12 mouse cellular contexts compared by ENCODE assay signal in genomic region chr7:51627001-51627631, GRCm38 (mm10). TPM values are rescaled to one million over a fixed set of nuclear protein-coding genes. Genes with fewer than 3 reads are reported as not detected.
A peak's percentile ranks its signal among the peaks of the same experiment; 100 is the strongest.
DNase-seq lines count a peak whose midpoint lies in the region; ATAC-seq and TF ChIP-seq lines count a peak whose summit lies in the region.
"Had no signal": no experiment of that assay in that cellular context is flagged by ENCODE, and none has a peak within 500 bp of the region (broad histone marks: within the 10 kb centered on the region; RNA-seq: fewer than 3 reads in every experiment).

No protein-coding gene starts in this region.

- H3K4me1 ChIP-seq in hindbrain, embryonic 13.5 days (replicated peaks), result peaks cover 12% of the 10 kb centered on the region; the same call in 1 of the 2 replicates
- peaks cover 3% of the 10 kb centered on the region; the same call in 1 of the 2 replicates for H3K4me1 ChIP-seq in neural tube, embryonic 11.5 days (ENCODE audit: control insufficient read depth, insufficient read depth, low read length)
- no peaks in the 10 kb centered on the region for H3K4me1 ChIP-seq in intestine, postnatal 0 days (replicated peaks; ENCODE audit: control insufficient read depth, insufficient read depth, low read length)

- H3K9me3 ChIP-seq in hindbrain, embryonic 13.5 days, result no peaks in the 10 kb centered on the region
- H3K9me3 ChIP-seq in neural tube, embryonic 11.5 days (ENCODE audit: control insufficient read depth, low read length), result no peaks in the 10 kb centered on the region
- H3K9me3 ChIP-seq in intestine, postnatal 0 days (ENCODE audit: control insufficient read depth), result no peaks in the 10 kb centered on the region

- H3K9ac ChIP-seq in hindbrain, embryonic 13.5 days, result peak overlapping the region; percentile 89
- H3K9ac ChIP-seq in neural tube, embryonic 11.5 days (ENCODE audit: low read length), result peak overlapping the region; percentile 49
- no peak overlapping the region for H3K9ac ChIP-seq in intestine, postnatal 0 days (ENCODE audit: low read depth, low read length)

- peaks cover 70% of the 10 kb centered on the region for H3K27me3 ChIP-seq in hindbrain, embryonic 13.5 days
- peaks cover 70% of the 10 kb centered on the region for H3K27me3 ChIP-seq in neural tube, embryonic 11.5 days (ENCODE audit: control insufficient read depth, insufficient read depth, low read length)
- peaks cover 55% of the 10 kb centered on the region for H3K27me3 ChIP-seq in intestine, postnatal 0 days (replicated peaks; ENCODE audit: control insufficient read depth, insufficient read depth, low read length)

- H3K27ac ChIP-seq in hindbrain, embryonic 13.5 days, result peak overlapping the region; percentile 93
- H3K27ac ChIP-seq in neural tube, embryonic 11.5 days (ENCODE audit: low read depth, low read length), result peak overlapping the region; percentile 79
- no peak overlapping the region for H3K27ac ChIP-seq in intestine, postnatal 0 days (ENCODE audit: low read depth, low read length)
- H3K27ac ChIP-seq: kidney, postnatal 0 days had no signal

- DNase-seq in frontal cortex, postnatal 10 days (ENCODE audit: low spot score in 2 of 2), result peak; percentile 11 to 12
- no peak for DNase-seq in frontal cortex, adult 2 months (ENCODE audit: extremely low spot score in 1 of 2, low spot score in 1 of 2)
- DNase-seq in embryo, embryonic 10.5 days (ENCODE audit: low spot score), result peak; percentile 64
- DNase-seq in neural tube, embryonic 11.5 days (ENCODE audit: low spot score), result peak; percentile 60
- no peak for DNase-seq in thymus, postnatal 4 days
- no peak for DNase-seq in spleen, postnatal 36 days (ENCODE audit: low spot score in 2 of 2)
- DNase-seq: adrenal gland, postnatal 25 days; B cell, adult 2 months had no signal

- WGBS in hindbrain, embryonic 13.5 days, result under 1% methylated on average over 26 of the region's 26 CpGs
- 1% methylated on average over 26 of the region's 26 CpGs for WGBS in neural tube, embryonic 11.5 days
- WGBS in intestine, postnatal 0 days, result under 1% methylated on average over 26 of the region's 26 CpGs

- peak overlapping the region; percentile 50 for H3K4me3 ChIP-seq in hindbrain, embryonic 13.5 days
- peak overlapping the region; percentile 22 for H3K4me3 ChIP-seq in neural tube, embryonic 11.5 days (ENCODE audit: low read depth, low read length)
- no peak overlapping the region for H3K4me3 ChIP-seq in intestine, postnatal 0 days (ENCODE audit: low read depth, low read length)

- ATAC-seq in hindbrain, embryonic 13.5 days (ENCODE audit: low FRiP score), result peak; percentile 75
- peak; percentile 71 for ATAC-seq in neural tube, embryonic 11.5 days (ENCODE audit: insufficient read depth, low FRiP score, low TSS enrichment)
- no peak for ATAC-seq in intestine, postnatal 0 days

- peak overlapping the region; percentile 62 for H3K4me2 ChIP-seq in hindbrain, embryonic 13.5 days
- H3K4me2 ChIP-seq in neural tube, embryonic 11.5 days (ENCODE audit: low read depth), result peak overlapping the region; percentile 35
- no peak overlapping the region for H3K4me2 ChIP-seq in intestine, postnatal 0 days (replicated peaks; ENCODE audit: low read depth)

- TF ChIP-seq CTCF in intestine, postnatal 0 days (IDR thresholded peaks at IDR 0.05; ENCODE audit: low read depth), result no peak

- H3K36me3 ChIP-seq in hindbrain, embryonic 13.5 days, result no peaks in the 10 kb centered on the region
- H3K36me3 ChIP-seq in neural tube, embryonic 11.5 days (ENCODE audit: control insufficient read depth, insufficient read depth, low read length), result no peaks in the 10 kb centered on the region
- H3K36me3 ChIP-seq in intestine, postnatal 0 days (ENCODE audit: control insufficient read depth, insufficient read depth), result no peaks in the 10 kb centered on the region

RNA-seq across cellular contexts. Expression of gene Slc17a6, which starts 5.3 kb away (rescaled TPM):
- 7.4 and 9.2 TPM in 2 replicates for polyA plus RNA-seq in frontal cortex, adult 2 months (2012; rRNA removed)
- 78.6 and 80.9 TPM in 2 replicates for polyA plus RNA-seq in hindbrain, embryonic 13.5 days (2015; fragmentation: Nextera tagmentation; extraction: Ambion mirVana)
- polyA plus RNA-seq in neural tube, embryonic 11.5 days (2014; fragmentation: Nextera tagmentation; extraction: Ambion mirVana), result 29.8 and 32.0 TPM in 2 replicates
- 0.07 and 0.09 TPM in 2 replicates for polyA plus RNA-seq in intestine, postnatal 0 days (2015; fragmentation: Nextera tagmentation; extraction: Ambion mirVana)
- polyA plus RNA-seq: kidney, postnatal 0 days; small intestine, adult 2 months had no signal

Comparison
In these comparisons a context has a peak if more than half of its experiments do, and no peak if none do; other contexts are left out.
1. DNase-seq: peak in frontal cortex, postnatal 10 days (2 of 2), embryo, embryonic 10.5 days (single experiment) and neural tube, embryonic 11.5 days (single experiment); none in frontal cortex, adult 2 months (0 of 2), thymus, postnatal 4 days (single experiment) and spleen, postnatal 36 days (0 of 2).